8 mouse cellular contexts compared by ENCODE assay signal in the genomic region with DNA sequence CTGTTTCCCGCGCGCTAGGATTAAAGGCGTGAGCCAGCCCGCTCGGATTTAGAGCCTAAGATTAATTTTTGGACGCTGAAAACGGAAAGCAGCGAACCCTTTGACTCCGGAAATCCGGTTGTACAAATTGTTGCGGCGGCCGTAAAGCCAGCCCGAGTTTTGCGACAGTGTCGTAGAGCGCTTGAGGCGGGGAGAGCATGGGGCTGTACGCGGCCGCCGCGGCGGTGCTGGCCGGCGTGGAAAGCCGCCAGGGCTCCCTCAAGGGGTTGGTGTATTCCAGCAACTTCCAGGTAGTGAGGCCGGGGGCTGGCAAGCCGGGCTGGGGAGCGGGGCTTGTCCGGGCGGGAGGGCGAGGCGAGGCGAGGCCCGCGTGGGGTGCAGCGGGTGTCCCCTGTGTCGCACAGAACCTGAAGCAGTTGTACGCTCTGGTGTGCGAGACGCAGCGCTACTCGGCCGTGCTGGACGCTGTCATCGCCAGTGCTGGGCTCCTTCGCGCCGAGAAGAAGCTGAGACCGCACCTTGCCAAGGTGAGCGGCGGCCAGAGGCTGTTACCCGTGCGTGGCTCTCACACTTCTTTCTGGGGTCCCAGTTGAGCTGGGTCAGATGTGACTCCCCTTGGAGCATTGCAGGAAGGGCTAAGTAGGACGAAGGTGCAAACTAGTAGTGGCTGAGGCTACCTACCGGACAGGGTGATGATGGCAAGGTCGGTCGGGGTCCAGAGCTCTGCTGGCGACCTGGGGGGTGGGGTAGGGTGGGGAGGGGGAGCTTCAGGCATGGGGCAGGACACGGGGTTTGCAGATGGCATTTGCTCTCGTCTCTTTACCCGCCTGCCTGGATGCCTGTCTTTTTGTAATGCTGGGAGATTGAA. TPM values are rescaled to one million over a fixed set of nuclear protein-coding genes. Genes with fewer than 3 reads are reported as not detected.
DNase-seq lines count a peak whose midpoint lies in the region; ATAC-seq and TF ChIP-seq lines count a peak whose summit lies in the region.

A gene (plus strand): TSS at position 167 of the 868 bp plus-strand sequence.

- H3K27ac ChIP-seq in hindbrain, embryonic 14.5 days: peak within 1 kb of the TSS; percentile 83

- peaks cover 37% of the 10 kb centered on the region for H3K36me3 ChIP-seq in hindbrain, embryonic 14.5 days (replicated peaks; ENCODE audit: control insufficient read depth, insufficient read depth)

- peaks cover 13% of the 10 kb centered on the region for H3K4me1 ChIP-seq in hindbrain, embryonic 14.5 days (replicated peaks; ENCODE audit: control insufficient read depth, insufficient read depth, low read length)

- in situ Hi-C loops in Patski (cut with MboI; ENCODE audit: low pct_unique_long_range_greater_than_20kb): no loop called here

- peak; percentile 80 for DNase-seq in Patski (ENCODE audit: low read depth, low spot score)
- DNase-seq in cerebellum, postnatal 14 days: peak; percentile 98 to 99
- peak; percentile 95 to 96 for DNase-seq in frontal cortex, postnatal 25 days (ENCODE audit: low spot score in 2 of 2)
- DNase-seq in hindbrain, embryonic 14.5 days (ENCODE audit: low spot score): peak; percentile 100
- peak; percentile 91 to 94 for DNase-seq in layer of hippocampus, postnatal 36 days
- DNase-seq in lung, postnatal 36 days: peak; percentile 97
- DNase-seq in retina, postnatal 1 day: peak; percentile 98
- peak; percentile 87 to 96 for DNase-seq in urinary bladder, adult 18-20 months (ENCODE audit: low spot score in 2 of 2)

- CTCF ChIA-PET in Patski (lab: Charles Lee): interaction anchor here (1.3 to 2.4 kb wide), 2 partner anchors 11 to 25 kb away, joined by 3 to 10 read pairs; no protein-coding TSS in a partner anchor

- H3K27me3 ChIP-seq in Patski: no peaks in the 10 kb centered on the region
- H3K27me3 ChIP-seq in hindbrain, embryonic 14.5 days (ENCODE audit: control insufficient read depth, insufficient read depth, low read length): no peaks in the 10 kb centered on the region

- peak within 1 kb of the TSS; percentile 96 for H3K4me3 ChIP-seq in hindbrain, embryonic 14.5 days (replicated peaks; ENCODE audit: low read length)

- H3K9ac ChIP-seq in hindbrain, embryonic 14.5 days: peak within 1 kb of the TSS; percentile 91

- H3K9me3 ChIP-seq in hindbrain, embryonic 14.5 days (ENCODE audit: control insufficient read depth, low read length): no peaks in the 10 kb centered on the region

- peak within 1 kb of the TSS; percentile 79 for H3K4me2 ChIP-seq in hindbrain, embryonic 14.5 days (replicated peaks)

- under 1% methylated on average over 64 of the region's 64 CpGs for WGBS in hindbrain, embryonic 14.5 days

- POLR2A ChIA-PET in Patski (lab: Charles Lee): interaction anchor here (0.6 to 2.2 kb wide), 5 partner anchors 10 to 357 kb away, joined by 3 to 10 read pairs (median 3); no protein-coding TSS in a partner anchor

- peak; percentile 60 for ATAC-seq in Patski
- ATAC-seq in hindbrain, embryonic 14.5 days (ENCODE audit: low FRiP score): peak; percentile 78

- TF ChIP-seq CTCF in Patski (IDR thresholded peaks at IDR 0.05): no peak

RNA-seq across cellular contexts. Expression of the gene that starts here (rescaled TPM):
- 28.7 TPM for polyA plus RNA-seq in Patski (2021)
- 21.1 and 21.9 TPM in 2 replicates for polyA plus RNA-seq in hindbrain, embryonic 14.5 days (2014; fragmentation: Nextera tagmentation; extraction: Ambion mirVana)
- total RNA-seq in layer of hippocampus, postnatal 36 days (2021): 10 to 100 TPM; 18.8 to 25.9 TPM

Comparison
In these comparisons a context has a peak if more than half of its experiments do, and no peak if none do; other contexts are left out.
1. Peak in every context shown above with its lines: DNase-seq, ATAC-seq, H3K4me3 ChIP-seq and H3K27ac ChIP-seq.